Mouse (Mus musculus): ENCODE results near the gene Fermt1.

Fermt1 gene

DNA sequence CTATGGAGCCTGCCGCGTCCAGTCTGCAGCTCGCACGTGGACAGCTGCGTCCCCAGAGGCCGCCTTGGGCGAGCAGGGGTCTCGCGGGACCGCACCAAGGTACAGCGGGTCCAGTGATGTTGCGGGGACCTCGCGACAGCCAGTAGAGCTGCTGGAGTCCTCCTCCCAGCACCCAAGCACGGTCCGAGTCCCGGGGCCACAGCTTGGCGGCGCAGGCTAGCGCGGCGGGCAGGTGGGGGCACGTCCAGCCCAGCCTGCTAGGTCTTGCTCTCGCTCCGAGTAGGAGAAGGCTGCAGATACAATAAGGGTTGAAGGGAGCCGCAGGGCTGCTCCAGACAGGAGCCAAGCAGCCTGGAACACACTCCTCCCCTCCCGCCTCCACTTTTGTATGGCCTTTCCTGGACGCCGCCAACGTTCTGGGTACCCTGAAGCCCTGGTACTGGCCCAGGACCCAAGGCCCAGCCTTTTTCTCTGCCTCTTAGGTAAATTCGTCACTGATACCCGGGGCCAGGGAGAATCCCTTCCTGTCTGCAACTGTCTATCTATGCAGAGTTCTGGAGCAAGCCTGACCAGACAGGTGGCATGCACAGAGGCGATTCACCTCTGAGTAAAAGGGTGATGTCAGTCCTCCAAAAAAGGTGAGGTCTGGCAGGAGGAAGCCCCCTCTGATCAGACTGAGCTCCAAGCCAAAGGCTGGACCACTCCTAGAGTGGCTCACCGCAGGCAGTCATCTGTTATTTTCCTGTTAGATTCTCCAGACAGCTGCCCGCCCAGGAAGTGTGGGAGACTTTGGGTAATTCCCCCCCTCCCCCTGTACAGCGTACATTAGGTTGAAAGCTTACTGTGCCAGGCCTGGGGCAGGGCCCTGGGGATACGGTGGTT is at the start of gene Fermt1:
Gene Fermt1 (minus strand): TSS at position 581 of the 882 bp plus-strand sequence.
- in situ Hi-C loops (cut with MboI): no loop called here

DNA sequence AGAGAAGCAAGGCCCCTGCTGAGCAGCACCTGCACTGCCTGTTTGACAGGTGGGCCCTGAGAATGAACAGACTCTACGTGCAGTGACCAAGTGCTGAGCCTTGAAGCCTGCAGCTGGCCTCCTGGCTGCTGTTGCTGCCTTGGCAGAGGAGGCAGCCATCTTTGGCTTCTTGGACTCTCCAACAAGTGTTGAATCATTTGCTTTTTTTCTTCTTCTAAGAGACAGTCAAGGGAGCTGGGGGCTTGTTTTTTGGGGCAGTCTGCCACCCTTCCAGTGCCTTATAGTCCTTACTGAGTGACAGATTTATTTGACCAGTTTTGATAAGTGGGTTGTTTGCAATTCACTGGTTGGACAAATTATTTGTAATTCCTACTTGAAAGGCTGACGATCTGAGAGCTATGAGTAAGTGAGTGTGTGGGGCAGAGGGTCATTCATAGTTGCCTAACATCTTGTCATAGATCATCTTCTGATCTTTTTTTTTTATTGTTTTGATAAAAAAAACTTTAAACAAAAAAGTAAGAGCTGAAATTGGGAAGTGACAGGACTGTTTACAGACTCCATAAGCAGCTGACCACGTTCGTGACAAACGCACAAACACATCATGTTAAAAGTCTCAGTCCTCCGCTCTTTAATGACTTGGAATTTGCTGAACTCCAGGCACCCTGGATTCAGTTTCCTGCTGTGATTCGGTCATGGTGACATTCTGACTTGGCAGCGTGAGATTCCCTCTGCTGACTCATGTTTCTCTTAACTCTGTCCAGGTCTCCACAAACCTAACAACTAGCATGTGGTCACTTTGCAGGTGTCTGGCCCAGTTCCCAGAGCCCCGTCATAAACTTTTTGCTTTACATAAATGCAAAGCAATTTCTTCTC is 47.2 kb upstream of the Fermt1 start:
- in situ Hi-C loops (cut with MboI): no loop called here

DNA sequence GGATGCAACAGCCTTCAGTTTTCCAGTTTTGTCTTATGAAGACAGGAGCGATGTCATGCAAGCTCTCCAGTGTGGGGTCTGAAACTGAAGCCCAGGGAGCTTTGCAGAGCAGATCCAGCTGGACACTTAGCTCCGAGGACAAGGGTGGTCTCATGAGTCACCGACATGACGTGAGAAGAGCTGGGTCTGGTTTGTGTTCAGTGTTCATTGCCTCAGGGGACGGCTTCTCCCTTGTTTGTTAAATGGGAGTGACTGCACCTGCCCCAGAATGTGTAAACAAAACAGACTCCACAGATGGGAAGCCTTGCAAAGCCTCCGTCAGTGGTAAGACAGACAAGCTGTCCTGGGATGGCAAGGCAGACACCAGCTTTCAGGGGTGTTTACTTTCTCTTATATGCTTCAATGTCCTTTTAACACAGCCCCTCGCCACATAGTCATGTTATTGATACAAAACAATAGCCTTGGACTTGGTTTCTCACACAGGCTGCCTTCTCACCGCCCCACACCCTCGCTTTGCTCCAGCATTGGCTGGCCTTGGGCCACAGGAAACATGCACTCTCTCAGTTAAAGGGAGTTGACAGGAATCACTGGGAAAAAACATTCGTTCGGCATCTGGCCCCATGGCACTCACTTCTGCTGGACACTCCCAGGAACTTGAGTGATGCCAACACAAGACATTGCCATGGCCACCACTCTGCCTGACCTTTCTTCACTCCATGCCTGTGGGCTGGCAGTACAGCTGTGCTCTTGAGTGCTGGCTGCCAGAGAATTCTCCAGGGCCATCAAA is 44.3 kb upstream of the Fermt1 start:
- in situ Hi-C loops (cut with MboI): no loop called here

DNA sequence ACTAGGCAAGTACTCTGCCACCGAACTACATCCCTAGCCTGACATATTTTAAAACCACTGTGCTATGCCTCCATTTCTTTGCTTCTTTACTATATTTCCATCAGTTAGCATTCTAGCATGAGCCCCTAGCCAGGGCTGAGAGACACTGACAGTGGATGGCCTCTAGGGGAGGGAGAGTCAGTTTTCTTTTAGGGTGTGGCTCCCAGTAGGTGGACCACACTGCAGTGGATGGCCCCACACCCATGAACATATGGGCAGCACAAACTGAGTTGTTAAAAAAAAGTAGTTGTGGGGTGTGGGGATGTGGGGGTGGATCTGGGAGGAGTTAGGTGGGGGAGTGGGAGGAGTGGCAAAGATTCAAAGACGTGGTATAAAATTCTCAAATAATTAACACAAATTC is 27.6 kb upstream of the Fermt1 start:
- in situ Hi-C loops (cut with MboI): no loop called here

DNA sequence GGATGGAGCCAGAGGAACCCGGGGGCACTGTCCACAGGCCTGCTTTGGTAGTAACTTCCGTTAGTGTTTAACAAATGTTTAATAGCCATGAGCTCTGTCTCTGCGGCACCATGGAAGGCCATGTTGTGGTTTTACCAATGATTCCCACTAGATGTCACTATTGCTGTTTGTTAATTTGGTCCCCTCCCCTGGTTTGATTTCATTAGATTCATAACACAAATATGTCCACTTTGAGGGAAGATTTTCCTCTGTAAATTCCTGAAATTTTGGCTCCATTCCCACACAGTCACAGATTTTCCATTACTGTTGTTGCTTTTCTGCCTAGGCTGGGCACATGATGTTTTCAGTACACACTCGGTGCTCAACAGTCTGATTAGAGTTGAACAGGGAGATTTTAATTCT is 25.1 kb upstream of the Fermt1 start:
- in situ Hi-C loops (cut with MboI): no loop called here

DNA sequence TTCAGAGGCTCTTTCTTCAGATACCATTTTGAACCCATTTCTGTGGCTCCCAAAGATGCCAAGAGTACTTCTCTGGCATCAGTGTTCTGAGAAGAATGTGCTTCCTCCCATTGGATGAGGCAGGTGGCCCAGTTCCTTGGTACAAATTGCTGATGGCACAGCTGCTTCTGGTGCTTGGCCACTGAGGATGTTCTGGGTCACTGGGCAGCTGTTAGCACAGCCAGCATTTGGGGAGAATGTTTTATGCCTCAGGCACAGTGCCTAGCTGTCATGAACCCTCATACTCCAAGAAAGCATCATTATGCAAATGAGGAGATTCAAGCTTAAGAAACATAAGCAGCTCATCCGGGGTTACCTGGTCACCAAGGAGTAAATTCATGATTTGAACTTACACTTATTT is 12.1 kb upstream of the Fermt1 start:
- in situ Hi-C loops (cut with MboI): no loop called here

DNA sequence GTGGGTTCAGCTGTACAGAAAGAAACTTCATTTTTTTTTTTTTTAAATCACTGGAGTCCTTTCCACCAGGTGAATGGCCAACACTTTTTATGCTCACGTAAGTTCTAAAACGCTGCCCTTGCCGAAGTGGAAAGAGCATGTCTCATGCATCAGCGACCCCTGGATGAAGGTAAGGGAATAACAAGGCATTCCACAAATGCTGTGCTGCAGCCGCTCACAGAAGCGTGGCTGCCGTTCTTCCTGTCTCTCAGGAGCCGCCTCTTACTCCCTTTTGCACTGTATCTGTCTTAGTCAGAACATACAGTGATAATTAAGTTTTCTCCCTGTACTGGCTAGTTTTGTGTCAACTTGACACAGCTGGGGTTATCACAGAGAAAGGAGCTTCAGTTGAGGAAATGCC is 6.5 kb upstream of the Fermt1 start:
- in situ Hi-C loops (cut with MboI): no loop called here

DNA sequence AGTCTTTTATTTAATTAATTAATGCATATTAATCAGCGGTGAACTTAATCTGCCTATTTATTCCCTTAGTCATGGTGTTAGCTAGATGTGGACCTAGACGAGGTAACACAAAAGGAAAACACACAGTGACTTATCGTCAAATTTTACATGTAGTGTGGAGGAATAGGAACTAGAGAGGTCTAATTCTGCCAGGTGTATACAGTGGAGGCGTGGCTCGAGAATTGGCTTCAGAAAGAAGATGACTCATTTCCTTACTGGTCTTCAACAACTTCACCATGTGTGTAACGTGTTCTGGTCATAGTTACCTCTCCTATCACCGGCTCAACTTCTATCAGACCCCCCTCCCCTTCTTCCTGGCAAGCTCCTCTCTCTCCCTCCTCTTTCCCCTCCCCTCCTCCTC is 2.5 kb upstream of the Fermt1 start:
- in situ Hi-C loops (cut with MboI): no loop called here

DNA sequence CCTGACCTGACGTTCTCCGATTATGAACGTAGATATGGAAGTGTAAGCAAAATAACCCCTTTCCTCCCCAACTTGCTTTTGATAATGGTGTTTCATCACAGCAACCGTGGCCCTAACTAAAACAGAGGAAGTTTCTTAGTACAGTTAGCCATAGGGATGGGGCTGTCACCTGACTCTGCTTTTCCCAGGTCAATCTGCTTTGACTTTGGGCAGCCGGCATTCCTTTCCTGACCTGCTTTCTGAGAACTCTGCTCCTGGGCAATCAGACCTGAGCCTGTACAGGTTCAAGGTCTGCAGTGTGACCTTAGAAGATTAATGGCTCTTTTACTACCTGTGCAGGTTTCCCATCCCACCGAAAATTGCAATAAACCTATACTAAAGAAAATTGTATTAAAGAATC is 1.3 kb upstream of the Fermt1 start:
- in situ Hi-C loops (cut with MboI): no loop called here

DNA sequence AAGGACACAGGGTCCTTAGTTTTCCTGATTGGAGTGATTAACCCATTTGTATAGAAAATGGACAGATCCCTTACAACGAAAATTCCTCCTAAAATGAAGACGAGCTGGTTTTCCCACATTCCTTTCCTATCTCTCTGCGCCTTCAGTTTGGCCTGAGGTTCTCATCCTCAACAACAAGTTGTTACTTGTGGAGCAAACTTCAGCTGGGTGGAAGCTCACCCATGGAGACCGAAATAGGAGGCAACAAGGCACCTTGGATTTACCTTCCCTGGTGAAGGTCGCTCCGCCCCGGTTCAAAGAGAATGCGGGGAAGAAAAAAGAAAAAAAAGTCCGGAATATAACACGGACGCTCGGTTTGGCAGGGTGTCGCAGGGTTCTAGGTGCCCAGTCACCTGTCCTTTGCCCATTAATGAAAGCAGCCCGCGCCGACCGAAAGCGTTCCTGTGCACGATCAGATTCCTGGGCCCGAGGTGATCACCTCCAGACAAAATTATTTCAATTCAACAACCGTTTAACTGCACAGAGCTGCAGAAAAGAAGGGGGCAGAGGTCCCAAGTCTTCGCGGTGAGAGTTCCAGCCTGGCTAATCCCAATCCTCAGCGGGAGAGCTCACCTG is 888 bp downstream of the Fermt1 start:
- in situ Hi-C loops (cut with MboI): no loop called here

DNA sequence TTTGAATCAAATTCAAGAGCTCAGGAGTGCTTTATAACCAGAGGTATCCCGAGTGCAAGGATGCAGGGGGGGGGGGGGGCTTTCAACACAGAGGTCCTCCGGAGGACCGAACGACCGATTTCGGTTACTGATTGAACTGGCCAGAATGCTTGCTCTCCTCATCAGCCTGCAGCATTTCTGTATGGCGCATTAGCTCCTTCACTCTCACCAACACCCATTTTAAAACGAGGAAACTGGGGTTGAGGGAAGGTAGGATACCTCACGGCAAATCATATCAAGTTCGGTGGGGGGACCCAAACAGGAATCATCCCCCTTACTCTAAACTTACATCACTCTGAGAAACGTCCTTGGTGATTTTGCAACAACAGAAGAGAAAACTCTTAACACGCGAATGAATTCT is 1.7 kb downstream of the Fermt1 start:
- in situ Hi-C loops (cut with MboI): no loop called here

DNA sequence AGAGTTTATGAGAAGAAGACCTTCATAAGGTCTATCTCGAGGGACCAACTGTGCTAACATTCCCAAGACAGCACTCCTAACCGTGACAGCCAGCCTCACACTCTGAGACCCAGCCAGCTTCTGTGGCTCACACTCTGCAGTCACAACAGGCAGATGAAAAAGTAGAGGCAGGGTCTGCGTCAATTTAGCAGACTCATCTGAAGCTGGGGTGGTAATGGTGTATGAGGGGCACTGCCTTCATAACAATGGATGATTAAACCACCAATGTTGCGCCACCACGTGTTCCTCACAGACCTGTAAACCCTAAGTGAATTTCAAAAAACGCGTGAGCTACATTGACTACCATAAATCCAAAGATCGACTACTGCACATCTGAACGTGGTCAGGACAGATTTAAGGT is 2.1 kb downstream of the Fermt1 start:
- in situ Hi-C loops (cut with MboI): no loop called here

DNA sequence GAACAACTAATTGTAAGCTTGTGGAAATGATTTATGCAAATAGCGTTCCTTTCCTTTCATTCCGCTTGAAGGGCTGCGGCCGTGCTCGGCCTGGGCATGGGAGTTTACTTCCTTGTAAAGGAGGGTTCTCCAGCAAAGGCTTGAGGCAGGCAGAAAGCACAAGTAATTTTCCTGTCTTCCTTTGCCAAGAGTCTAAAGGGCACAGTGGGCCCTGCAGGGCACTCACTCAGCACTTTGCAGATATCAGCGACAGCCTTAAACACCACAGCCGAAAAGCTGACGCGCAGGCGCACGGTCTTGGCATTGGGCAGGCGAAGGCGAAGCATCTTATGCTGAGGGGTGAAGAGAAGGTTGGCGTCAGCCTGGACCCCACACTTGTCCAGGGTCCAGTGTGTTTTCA is 6.7 kb downstream of the Fermt1 start:
- in situ Hi-C loops (cut with MboI): no loop called here

DNA sequence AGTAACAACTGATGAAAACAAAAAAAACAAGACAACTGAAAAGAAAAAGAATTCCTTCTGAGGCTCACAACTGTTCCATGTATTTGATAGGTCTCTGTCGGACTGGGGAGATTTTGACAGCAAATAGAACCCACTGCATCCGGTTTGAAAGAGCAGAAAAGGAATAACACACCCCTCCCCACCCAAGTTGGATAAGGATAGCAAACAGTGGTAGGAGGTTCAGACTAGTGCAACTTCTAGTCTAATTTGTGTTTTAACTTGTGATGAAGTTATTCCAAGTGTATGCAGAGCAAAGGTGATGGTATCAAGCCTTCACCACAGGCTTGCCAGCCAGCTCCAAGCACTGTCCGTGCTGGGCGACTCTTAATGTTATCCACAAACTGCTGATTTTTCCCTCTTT is 9.5 kb downstream of the Fermt1 start:
- in situ Hi-C loops (cut with MboI): no loop called here

DNA sequence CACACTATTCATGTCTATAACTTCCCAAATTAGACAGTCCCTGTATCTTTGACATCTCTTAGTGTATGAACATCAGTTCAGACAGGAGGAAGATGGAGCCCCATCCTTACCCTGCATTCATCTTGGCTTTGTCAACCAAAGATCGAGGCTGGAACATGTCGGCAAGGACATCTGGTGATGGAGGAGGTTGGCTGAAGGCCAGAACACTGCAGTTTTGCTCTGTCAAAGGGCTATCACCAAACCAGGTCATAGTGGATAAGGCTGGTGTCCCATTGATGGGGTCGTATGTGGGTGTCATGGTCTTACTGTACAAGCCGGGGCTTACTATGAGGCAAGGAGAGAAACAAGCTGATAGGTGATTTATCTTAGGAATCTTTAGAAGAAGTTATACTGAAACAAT is 11.0 kb downstream of the Fermt1 start:
- in situ Hi-C loops (cut with MboI): no loop called here

DNA sequence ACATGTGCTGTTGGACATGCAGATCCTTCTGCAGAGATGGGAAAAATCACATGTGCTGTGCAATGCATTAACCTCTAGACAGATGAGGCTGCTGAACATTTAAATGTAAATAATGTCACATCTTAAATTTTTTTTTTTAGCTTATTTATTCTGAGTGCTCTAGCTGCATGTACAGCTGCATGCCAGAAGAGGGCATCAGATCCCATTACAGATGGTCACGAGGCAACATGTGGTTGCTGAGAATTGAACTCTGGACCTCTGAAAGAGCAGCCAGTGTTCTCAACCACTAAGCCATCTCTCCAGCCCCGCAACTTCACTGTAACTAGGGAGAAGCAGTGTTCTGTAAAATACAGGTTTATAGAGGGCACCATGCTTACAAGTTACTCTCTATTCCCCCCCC is 11.6 kb downstream of the Fermt1 start:
- in situ Hi-C loops (cut with MboI): no loop called here

DNA sequence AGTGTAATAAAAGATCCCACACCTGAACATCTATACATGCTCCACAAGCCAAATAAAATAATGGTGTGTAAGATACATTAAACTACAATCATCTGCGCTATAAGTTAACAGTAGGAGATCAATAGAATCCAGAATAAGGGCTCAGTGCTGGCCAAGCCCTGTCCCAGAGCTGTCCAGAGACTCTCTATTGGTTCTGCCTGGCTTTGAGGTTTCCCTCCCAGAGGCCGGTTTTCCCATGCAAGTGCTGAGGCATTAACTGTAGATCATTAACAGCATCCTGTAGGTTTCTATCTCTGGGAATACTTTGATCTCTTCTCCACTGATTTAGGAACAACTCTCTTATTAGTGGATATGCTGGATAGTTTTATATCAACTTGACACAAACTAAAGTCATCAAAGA is 16.7 kb downstream of the Fermt1 start:
- in situ Hi-C loops (cut with MboI): no loop called here

DNA sequence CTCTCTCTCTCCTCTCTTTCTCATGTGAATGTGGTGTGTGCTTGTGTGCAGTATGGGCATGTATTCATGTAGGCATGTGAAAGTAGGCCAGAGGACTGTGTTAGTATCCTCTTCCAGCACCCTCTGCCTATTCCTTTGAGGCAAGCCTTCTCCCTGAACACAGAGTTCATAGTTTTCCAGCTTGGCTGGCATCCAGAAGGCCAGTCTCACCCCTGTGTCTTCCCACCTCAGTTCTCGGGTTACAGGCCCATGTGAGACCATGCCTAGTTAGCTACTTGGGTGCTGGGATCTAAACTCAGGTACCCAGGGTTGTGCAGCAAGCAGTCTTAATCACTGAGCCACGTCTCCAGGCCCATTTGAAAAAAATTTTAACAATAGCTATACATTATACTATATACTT is 17.8 kb downstream of the Fermt1 start:
- in situ Hi-C loops (cut with MboI): no loop called here

DNA sequence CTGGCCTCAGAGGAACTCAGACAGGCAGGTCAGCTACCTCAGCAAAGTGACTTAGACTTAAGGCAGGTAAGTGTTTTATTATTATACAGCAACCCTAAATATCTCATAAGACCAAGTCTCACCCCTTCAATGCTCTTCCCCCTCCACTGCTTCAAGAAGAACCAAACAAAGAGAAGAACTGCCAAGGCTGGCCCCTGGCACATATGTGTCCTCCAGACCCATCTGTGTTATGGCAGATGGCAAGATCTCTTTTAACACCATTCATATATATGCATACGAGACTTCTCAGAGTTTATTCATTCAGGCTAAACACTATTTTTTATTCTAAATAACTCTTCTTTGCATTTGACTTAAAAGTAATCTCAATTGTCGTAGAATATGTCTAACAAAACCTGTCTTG is 18.4 kb downstream of the Fermt1 start:
- in situ Hi-C loops (cut with MboI): no loop called here

DNA sequence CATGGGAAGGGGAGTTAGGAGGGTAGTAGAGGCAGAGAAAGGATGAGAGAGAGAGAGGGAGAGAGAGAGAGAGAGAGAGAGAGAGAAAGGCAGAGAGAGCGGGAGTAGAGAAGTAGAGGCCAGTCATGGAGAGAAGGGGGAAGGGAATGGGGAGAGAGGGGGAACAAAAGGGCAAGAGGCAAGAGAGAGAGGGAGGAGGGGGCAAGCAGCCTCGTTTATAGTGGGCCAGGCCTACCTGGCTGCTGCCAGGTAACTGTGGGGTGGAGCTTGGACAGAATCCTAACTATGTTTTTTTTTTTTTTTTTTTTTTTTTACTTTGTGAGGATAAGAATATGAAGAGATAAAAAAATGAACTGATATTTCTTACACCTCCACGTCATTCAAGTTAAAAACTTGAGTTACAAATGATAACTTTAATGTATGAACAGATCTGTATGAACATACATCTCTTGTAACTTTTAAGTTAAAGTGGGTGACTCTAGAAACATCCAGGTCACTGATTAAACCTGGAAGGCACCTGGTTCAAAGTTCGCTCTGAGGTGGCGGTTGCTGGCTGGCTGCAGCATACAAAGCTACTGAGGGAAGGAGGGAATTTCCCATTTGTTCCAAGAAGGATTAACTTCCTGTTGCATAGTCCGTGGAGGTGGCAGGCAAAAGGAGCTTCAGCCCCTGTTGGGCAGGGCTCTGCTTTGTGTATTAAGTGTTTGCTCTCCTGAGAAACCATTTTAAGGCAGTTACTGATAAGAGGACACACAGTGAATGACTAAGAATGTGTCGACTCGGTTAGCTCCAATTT is 22.2 kb downstream of the Fermt1 start:
- in situ Hi-C loops (cut with MboI): no loop called here

Measured in mature B cell (primary cell).